Mouse (Mus musculus) limb, embryonic 11.5 days (tissue): ENCODE results near the gene Fam71e1. TPM values are rescaled to one million over a fixed set of nuclear protein-coding genes. Genes with fewer than 3 reads are reported as not detected.
A peak's percentile ranks its signal among the peaks of the same experiment; 100 is the strongest.

Experiments
- ATAC-seq: fragments of 200-750 bp; cut with Nextera tagmentation; 2 replicates; pipeline ENCODE4 v1.8.0; 2017; ENCODE audit warnings: low read depth; ENCODE audit not compliant: insufficient number of reproducible peaks, low FRiP score, low TSS enrichment
- DNase-seq: peaks from one replicate; pipeline ENCODE4 v3.0.0-alpha.2; 2015; ENCODE audit warnings: low spot score
- H3K27ac ChIP-seq: fragments of 300-500 bp; sonication (generic); replicated peaks from 2 replicates; pipeline ENCODE4 v1.5.1; 2014; ENCODE audit warnings: low read depth, mild to moderate bottlenecking, low read length
- H3K27me3 ChIP-seq: fragments of 300-500 bp; sonication (generic); 2 replicates; pipeline ENCODE4 v1.6.1; 2014; ENCODE audit warnings: mild to moderate bottlenecking, low read length, mixed read lengths; ENCODE audit not compliant: control insufficient read depth, insufficient read depth
- H3K36me3 ChIP-seq: fragments of 300-500 bp; sonication (generic); 2 replicates; pipeline ENCODE4 v1.6.1; 2014; ENCODE audit warnings: mild to moderate bottlenecking, low read length, moderate library complexity, mixed read lengths; ENCODE audit not compliant: control insufficient read depth, insufficient read depth
- H3K4me1 ChIP-seq: fragments of 300-500 bp; sonication (generic); 2 replicates; pipeline ENCODE4 v1.6.1; 2014; ENCODE audit warnings: low read length, mixed read lengths; ENCODE audit not compliant: control insufficient read depth, insufficient read depth
- H3K4me2 ChIP-seq: fragments of 300-500 bp; sonication (generic); 2 replicates; pipeline ENCODE4 v1.6.1; 2014; ENCODE audit warnings: low read depth, mild to moderate bottlenecking, moderate library complexity; ENCODE audit not compliant: severe bottlenecking
- H3K4me3 ChIP-seq: fragments of 300-500 bp; sonication (generic); 2 replicates; pipeline ENCODE4 v1.5.1; 2014; ENCODE audit warnings: low read depth, low read length
- H3K9ac ChIP-seq: fragments of 300-500 bp; sonication (generic); 2 replicates; pipeline ENCODE4 v1.6.1; 2014; ENCODE audit warnings: mild to moderate bottlenecking, low read length
- H3K9me3 ChIP-seq: fragments of 300-500 bp; sonication (generic); 2 replicates; pipeline ENCODE4 v1.6.1; 2016; ENCODE audit warnings: low read length; ENCODE audit not compliant: control insufficient read depth
- WGBS: fragments of 180-500 bp; shearing (Covaris S2); extraction: QIAGEN DNeasy Blood & Tissue Kit; methylation state at CpG from one replicate; pipeline ENCODE4 v1.1.7; 2014; 5-methylcytosine and 5-hydroxymethylcytosine counted together
- polyA plus RNA-seq: library from polyadenylated mRNA; unstranded; fragments of >200 nt; fragmentation: Nextera tagmentation; extraction: Ambion mirVana; gene quantifications from 2 replicates; pipeline ENCODE4 v1.2.1, GENCODE M21; 2014

The Fam71e1 gene
- polyA plus RNA-seq, 1 experiment from 2014 or later, result 13.2 TPM

- H3K27me3 ChIP-seq, result no peaks in the 10 kb centered on the region
- peaks cover 5% of the 10 kb centered on the region; the same call in 1 of the 2 replicates for H3K4me1 ChIP-seq
- H3K4me3 ChIP-seq, result no peak overlapping the region
- no peaks in the 10 kb centered on the region for H3K9me3 ChIP-seq
- H3K9ac ChIP-seq, result no peak overlapping the region
- no peaks in the 10 kb centered on the region for H3K36me3 ChIP-seq
- DNase-seq, result no peak
- 58% methylated on average over 20 of the region's 20 CpGs for WGBS
- no peak overlapping the region for H3K4me2 ChIP-seq
- H3K27ac ChIP-seq, result no peak overlapping the region
- ATAC-seq, result no peak
These were observed 3.7 kb downstream of the Fam71e1 start for GRCm38 (mm10) chr7:44500046-44500445.

- DNase-seq (peak; percentile 83), ATAC-seq (no peak)
- Histone ChIP-seq H3K9ac (no peak overlapping the region), H3K4me1 (peaks cover 3% of the 10 kb centered on the region; the same call in 1 of the 2 replicates), H3K27me3 (no peaks in the 10 kb centered on the region), H3K27ac (no peak overlapping the region), H3K9me3 (no peaks in the 10 kb centered on the region), H3K4me3 (no peak overlapping the region), H3K4me2 (no peak overlapping the region), H3K36me3 (no peaks in the 10 kb centered on the region)
- WGBS, result 36% methylated on average over 5 of the region's 5 CpGs
These were observed 5.3 kb downstream of the Fam71e1 start for GRCm38 (mm10) chr7:44501563-44502115.

GRCm38 (mm10) chr7:44507491-44507890 is 11.1 kb downstream of the Fam71e1 start:
- no peak for ATAC-seq
- Histone ChIP-seq H3K9ac (no peak overlapping the region), H3K4me2 (no peak overlapping the region), H3K9me3 (no peaks in the 10 kb centered on the region), H3K4me1 (no peaks in the 10 kb centered on the region), H3K36me3 (no peaks in the 10 kb centered on the region), H3K27me3 (no peaks in the 10 kb centered on the region), H3K4me3 (no peak overlapping the region), H3K27ac (no peak overlapping the region)
- no peak for DNase-seq

GRCm38 (mm10) chr7:44519240-44519913 is 23.0 kb downstream of the Fam71e1 start:
- no peak overlapping the region for H3K9ac ChIP-seq
- no peak overlapping the region for H3K4me3 ChIP-seq
- H3K4me2 ChIP-seq, result no peak overlapping the region
- H3K27me3 ChIP-seq, result peaks cover 32% of the 10 kb centered on the region
- no peak for ATAC-seq
- no peaks in the 10 kb centered on the region for H3K9me3 ChIP-seq
- H3K27ac ChIP-seq, result no peak overlapping the region
- DNase-seq, result no peak
- H3K36me3 ChIP-seq, result no peaks in the 10 kb centered on the region
- 75% methylated on average over 9 of the region's 9 CpGs for WGBS
- H3K4me1 ChIP-seq, result no peaks in the 10 kb centered on the region

GRCm38 (mm10) chr7:44520990-44521389 is 24.6 kb downstream of the Fam71e1 start:
- Histone ChIP-seq H3K4me1 (no peaks in the 10 kb centered on the region), H3K27ac (no peak overlapping the region), H3K9ac (no peak overlapping the region), H3K4me3 (no peak overlapping the region), H3K27me3 (peaks cover 42% of the 10 kb centered on the region), H3K4me2 (no peak overlapping the region), H3K36me3 (no peaks in the 10 kb centered on the region), H3K9me3 (no peaks in the 10 kb centered on the region)
- DNase-seq (no peak), ATAC-seq (no peak)
- 63% methylated on average over 3 of the region's 3 CpGs for WGBS

GRCm38 (mm10) chr7:44521710-44522109 is 25.3 kb downstream of the Fam71e1 start:
- H3K4me2 ChIP-seq, result no peak overlapping the region; the same call in 1 of the 2 replicates
- H3K9me3 ChIP-seq, result no peaks in the 10 kb centered on the region
- H3K4me3 ChIP-seq, result no peak overlapping the region
- DNase-seq, result peak; percentile 75
- no peaks in the 10 kb centered on the region for H3K4me1 ChIP-seq
- H3K27ac ChIP-seq, result no peak overlapping the region
- 0 out of 2 replicates have a peak, but pooled peaks have one; percentile 12 for ATAC-seq
- H3K9ac ChIP-seq, result peak overlapping the region; percentile 27; the same call in 1 of the 2 replicates
- peaks cover 48% of the 10 kb centered on the region for H3K27me3 ChIP-seq
- 2% methylated on average over 20 of the region's 20 CpGs for WGBS
- H3K36me3 ChIP-seq, result no peaks in the 10 kb centered on the region

GRCm38 (mm10) chr7:44523056-44523455 is 26.7 kb downstream of the Fam71e1 start:
- H3K27me3 ChIP-seq, result peaks cover 55% of the 10 kb centered on the region
- ATAC-seq, result no peak
- H3K4me1 ChIP-seq, result no peaks in the 10 kb centered on the region
- H3K9me3 ChIP-seq, result no peaks in the 10 kb centered on the region
- H3K4me3 ChIP-seq, result no peak overlapping the region
- no peak overlapping the region for H3K4me2 ChIP-seq
- 78% methylated on average over 2 of the region's 2 CpGs for WGBS
- no peak overlapping the region for H3K9ac ChIP-seq
- DNase-seq, result no peak
- no peaks in the 10 kb centered on the region for H3K36me3 ChIP-seq
- no peak overlapping the region for H3K27ac ChIP-seq

GRCm38 (mm10) chr7:44524502-44524901 is 28.1 kb downstream of the Fam71e1 start, which contains the start of gene Mybpc2:
Gene Mybpc2, minus strand, starts transcription at chr7:44524656.
- H3K4me3 ChIP-seq, result 0 out of 2 replicates have a peak within 1 kb of the TSS, but pooled peaks have one; percentile 5
- H3K4me2 ChIP-seq, result no peak within 1 kb of the TSS
- DNase-seq, result no peak
- H3K9me3 ChIP-seq, result no peaks in the 10 kb centered on the region
- H3K36me3 ChIP-seq, result no peaks in the 10 kb centered on the region
- 25% methylated on average over 12 of the region's 12 CpGs for WGBS
- H3K27me3 ChIP-seq, result peaks cover 56% of the 10 kb centered on the region
- H3K4me1 ChIP-seq, result no peaks in the 10 kb centered on the region
- H3K27ac ChIP-seq, result no peak within 1 kb of the TSS
- peak within 1 kb of the TSS; percentile 28; the same call in 1 of the 2 replicates for H3K9ac ChIP-seq
- no peak for ATAC-seq
